Mouse (Mus musculus): ENCODE data around the gene Shmt1.

DNA sequence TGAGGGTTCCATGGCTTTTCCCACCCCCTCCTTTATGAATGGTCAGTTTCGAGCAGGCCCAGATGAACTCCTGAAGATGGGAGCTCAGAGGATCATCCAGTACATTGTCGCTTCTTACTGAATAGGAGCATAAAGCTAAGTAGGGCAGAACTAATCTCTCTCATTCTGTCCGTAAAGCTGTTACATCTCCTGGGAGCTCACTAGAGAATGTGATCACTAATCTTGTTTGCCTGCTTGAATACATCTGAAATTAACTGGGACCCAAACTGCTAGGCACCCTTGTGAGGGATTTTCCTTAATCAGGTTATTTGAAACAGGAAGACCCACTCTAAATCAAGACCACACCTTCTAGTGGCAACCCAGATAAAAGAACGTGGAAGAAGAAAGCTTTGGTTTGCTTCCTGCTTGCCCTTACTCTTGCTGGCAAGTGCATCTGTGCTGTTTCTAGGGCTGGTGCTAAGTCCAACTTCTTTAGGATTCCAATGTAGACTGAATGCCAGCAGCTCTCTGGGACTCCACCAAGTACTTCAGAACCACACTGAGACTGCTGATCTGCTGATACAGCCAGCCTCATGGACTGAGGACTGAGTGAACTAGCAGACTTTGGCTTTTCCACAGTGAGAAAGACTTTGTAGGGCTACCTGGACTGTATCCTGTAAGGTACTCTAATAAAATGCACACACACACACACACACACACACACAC, 15.9 kb upstream of the Shmt1 start:
- TF ChIP-seq POLR2A (IDR thresholded peaks at IDR 0.05; ENCODE audit: insufficient read depth, low read depth, low read length): no peak
- no peak for TF ChIP-seq CTCF (IDR thresholded peaks at IDR 0.05; ENCODE audit: insufficient read depth, low read depth, low read length)
